Mouse (Mus musculus) liver, embryonic 14.5 days (tissue): ENCODE measurements around the gene Gimap7.

ENCODE experiments used
- CTCF ChIP-seq: IDR thresholded peaks from 2 replicates; pipeline ENCODE4 v1.5.1; 2016; ENCODE audit warnings: antibody characterized with exemption, low read depth, control low read depth
- EP300 ChIP-seq: IDR thresholded peaks from 2 replicates; pipeline ENCODE4 v1.6.1; 2016; ENCODE audit warnings: antibody characterized with exemption, low read depth

DNA sequence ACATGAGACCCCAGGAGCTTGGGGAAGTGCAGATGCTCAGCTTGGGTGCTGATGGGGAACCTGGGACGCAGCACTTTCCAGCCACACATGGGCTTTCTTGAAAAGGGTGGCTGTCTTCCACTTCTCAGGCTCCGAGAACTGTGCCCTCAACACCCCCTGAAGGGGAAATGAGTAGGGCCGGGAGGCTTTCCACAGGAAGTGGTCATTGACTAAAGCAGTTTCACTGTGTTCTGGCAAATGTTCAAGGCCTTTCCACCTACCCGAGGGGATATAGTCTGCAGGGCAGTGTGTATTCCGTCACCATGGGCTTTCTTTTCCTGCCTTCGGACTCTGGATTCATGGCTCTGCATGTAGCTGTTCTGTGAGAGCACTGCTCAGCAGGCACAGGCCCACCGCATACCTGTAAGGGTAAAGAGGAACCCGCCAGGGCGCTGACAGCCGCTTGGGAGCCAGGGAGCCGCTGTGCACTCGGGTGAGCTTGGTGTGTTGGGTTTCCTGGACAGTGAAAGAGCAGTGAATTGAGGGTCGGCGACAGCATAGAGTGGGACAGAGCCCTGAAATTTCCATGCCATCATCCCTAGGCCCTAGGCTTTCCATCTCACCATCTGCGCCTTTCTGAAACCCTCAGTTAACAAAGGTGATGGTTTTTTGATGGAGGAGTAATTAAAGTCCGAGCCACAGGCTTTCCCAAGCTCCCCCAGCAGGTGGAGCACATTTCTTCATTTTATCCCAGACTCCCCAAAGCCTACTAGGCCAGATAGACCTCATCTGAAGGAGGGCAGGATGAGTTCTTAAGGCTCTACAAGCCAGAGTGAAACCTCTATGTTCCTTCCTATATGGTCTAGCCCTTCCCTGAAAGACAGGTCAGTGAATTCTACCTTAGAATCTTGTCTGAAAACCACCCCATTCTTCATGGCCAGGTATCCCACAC is 27.8 kb downstream of the Gimap7 start, which contains the start of gene Gimap5:
- TF ChIP-seq CTCF (peak; percentile 44), EP300 (no peak)
